Mouse (Mus musculus): ENCODE measurements around the gene Ptgds.

DNA sequence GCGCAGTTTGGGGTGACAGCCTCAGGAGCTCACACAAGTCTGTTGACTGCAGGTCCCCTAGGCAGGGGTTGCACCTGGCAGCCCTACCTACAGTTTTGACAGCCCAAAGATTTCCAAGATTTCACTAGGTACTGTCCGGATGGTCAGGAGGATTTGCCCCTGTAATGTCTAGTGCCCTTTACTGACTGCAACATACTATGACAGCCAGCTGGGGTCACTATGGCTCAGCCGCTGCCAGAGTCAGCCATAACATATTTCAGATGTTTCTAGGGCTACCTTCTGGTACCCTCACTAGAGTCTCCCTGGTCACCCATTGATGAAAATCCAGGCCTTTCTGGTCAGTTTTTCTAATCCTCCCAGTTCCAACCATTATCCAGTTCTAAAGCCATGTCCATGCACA is 40.1 kb upstream of the Ptgds start:
- TF ChIP-seq CTCF (IDR thresholded peaks at IDR 0.05; ENCODE audit: insufficient read depth, low read depth, low read length), result no peak
- TF ChIP-seq POLR2A (IDR thresholded peaks at IDR 0.05; ENCODE audit: insufficient read depth, low read depth, low read length), result no peak
